Mouse (Mus musculus): ENCODE measurements at regions not wholly inside any gene's neighbourhood (a gene's known extent, or its start where the extent isn't known, plus 50 kb on each side); places are given as distances from the start of the nearest gene placed in this dataset.

DNA sequence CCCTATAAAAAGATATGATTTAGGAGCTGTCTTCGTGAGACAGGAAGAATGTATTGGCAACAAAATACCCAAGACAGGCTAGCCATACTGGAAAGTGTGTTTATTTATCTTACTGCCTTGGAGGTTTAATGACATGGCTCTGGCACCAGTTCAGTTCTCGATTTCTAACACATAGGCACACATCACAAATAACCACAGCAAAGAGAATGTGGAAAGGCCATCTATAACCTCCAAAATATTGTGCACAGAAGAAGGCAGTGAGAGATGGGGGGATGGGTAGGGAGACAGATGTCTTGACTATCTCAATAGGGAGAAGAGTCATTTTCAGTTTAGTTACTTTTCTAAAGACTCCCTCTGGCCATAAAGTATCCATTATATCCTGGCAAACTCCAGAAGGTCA lies 90.5 kb downstream of the Minar1 start:
- no peak for DNase-seq (ENCODE audit: low spot score in 2 of 2)

GRCm38 (mm10) chr9:89524137-89524536 lies 98.8 kb downstream of the Minar1 start:
- DNase-seq (ENCODE audit: low spot score in 2 of 2) = no peak

GRCm38 (mm10) chr9:89523705-89524104 lies 99.2 kb downstream of the Minar1 start:
- no peak for DNase-seq (ENCODE audit: low spot score in 2 of 2)

GRCm38 (mm10) chr9:89508407-89509101 lies 114.4 kb downstream of the Minar1 start:
- no peak for DNase-seq (ENCODE audit: low spot score in 2 of 2)

DNA sequence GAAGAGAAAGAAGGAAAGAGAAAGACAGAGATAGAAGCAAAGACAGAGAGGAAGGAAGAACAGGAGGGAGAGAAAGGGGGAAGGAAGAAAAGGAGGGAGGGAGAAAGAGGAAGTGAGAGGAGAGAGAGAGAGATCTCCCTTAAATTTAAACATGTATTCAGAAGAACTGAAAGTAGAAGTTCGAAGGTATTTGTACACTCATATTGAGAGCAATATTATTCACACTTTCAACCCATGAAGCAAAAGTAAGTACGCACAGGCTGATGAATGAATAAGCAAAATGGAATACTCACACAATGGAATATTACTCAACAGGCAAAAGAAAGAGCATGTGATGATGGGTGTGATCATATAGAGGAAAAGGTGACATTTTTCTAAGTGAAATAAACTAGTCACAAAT lies 120.8 kb downstream of the Minar1 start:
- DNase-seq (ENCODE audit: low spot score in 2 of 2) = no peak

DNA sequence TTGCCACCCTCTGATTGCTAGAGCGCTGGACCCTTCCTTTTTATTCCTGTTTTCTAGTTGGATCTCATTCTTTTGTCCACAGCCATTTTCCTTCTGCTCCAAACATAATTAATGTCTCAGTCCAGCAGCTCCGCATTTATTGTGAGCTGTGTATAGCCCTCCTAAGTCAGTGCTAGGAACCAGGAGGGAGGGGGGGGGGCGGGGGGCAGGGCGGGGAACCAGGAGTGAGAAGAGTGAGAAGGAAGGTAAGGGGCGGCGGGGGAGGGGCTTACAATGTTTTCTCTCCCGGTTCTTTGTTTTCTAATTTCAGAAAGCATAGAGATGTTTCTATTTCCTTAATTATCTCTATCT lies 125.6 kb downstream of the Minar1 start:
- no peak for DNase-seq (ENCODE audit: low spot score in 2 of 2)

DNA sequence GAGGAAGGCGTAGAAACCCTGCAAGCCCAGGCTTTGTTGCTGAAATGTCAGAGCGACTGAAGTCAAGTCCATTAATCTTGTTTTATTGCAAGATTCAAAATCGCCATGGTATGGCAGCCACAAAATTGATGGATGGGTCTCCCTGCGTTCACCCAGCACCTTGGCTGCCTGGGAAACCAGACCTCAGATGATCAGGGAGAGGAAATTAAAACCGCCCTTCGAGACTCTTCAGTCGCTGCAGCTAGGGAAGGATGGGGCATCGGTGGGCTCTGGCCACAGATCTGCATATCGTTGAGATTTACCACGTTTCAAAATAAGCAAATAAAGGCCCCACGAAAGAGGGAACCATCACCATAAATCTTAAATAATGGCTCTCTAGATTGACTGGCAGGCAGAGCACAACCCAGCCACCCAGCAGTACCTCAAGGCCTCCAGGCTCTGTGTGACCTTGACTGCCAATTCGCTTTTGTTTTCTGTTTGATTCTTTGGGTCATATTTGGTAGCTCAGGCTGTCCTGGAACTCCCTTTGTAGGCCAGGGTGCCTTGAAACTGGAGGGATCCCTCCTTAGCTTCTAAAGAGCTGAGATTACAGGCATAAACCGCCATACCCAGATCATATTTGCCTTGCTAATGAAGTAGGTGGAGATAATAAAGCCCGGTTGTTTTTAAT lies 126.1 kb downstream of the Minar1 start:
- DNase-seq (ENCODE audit: low spot score in 2 of 2) = no peak

DNA sequence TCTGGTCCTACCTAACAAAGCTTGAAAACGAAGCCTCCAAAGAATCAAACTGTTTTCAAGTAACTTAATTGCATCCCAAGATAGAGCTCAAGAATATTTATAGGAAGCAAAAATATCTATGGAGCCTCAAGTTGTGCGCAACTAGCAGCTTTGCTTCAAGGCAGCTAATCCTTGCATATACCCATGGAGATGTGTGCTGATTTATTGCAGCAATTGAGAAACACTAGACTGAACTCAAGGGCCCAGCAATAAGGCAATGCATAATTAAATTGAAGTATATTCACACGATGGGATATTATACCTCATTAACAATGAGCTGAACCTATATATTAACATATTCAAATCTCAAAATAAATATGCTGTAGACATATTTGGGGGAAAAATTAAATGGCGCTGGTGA lies 135.3 kb downstream of the Minar1 start:
- DNase-seq (ENCODE audit: low spot score in 2 of 2) = no peak

DNA sequence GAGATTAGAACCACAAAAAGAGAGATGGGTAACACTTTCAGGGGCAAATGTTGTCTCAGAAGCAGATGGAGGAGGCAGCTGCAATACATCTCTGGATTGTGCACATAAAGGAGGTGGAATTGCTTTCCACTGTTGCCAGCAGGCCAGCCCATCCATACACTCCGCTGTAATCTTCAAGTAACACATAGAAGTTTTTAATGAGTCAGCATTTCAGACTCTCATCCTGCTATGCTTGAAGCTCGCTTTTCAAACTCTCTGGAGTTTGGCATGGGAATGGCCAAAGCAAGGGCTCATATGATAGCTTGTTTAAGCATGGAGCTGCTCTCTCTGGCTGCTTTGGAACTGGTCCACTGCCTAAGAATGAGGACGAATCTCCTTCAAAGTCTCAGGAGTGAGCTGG lies 143.5 kb downstream of the Minar1 start:
- no peak for DNase-seq (ENCODE audit: low spot score in 2 of 2)

DNA sequence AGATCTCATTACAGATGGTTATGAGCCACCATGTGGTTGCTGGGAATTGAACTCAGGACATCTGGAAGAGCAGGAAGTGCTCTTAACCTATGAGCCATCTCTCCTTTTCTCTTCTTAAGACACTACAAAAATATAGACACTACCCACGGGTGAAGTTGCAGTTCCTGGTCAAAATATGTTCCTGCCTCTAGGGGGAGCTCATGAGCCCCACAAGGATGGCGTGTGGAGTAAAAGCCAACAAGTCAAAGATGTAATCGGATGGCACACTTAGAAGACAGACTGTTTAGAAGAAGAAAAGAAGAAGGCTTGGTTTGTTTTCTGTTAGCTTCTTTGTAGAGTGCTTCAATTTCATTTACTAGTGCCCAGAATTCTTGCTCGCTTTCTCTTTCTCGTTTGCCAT lies 161.7 kb downstream of the Minar1 start:
- peak in 1 of 2 experiments; percentile 6 for DNase-seq (ENCODE audit: low spot score in 2 of 2)

DNA sequence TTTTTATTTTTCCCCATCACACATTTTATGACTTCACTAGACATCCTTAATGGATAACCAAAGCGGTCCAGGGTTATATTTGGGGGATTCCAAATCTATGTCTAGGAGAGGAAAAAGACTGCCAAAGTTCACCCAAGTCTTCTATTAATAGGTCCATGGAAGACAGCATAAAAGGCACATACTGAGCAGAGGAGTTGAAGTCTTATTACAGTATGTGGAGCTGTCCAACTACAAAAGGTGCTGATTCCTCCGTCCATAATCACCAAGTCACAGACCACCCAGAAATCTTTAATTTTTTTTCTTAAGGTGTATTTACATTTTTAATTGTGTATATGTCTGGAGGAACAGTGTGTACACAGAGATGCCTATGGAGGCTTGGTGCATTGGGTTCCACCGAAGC lies 166.3 kb downstream of the Minar1 start:
- DNase-seq (ENCODE audit: low spot score in 2 of 2) = no peak

GRCm38 (mm10) chr9:89449656-89450055 lies 173.3 kb downstream of the Minar1 start:
- DNase-seq (ENCODE audit: low spot score in 2 of 2) = no peak

Data from spleen, postnatal 36 days (tissue).